8 mouse cellular contexts compared by ENCODE assay signal in genomic region chr4:121016021-121016898, GRCm38 (mm10). TPM values are rescaled to one million over a fixed set of nuclear protein-coding genes. Genes with fewer than 3 reads are reported as not detected.
DNase-seq lines count a peak whose midpoint lies in the region; ATAC-seq and TF ChIP-seq lines count a peak whose summit lies in the region.

No protein-coding gene starts in this region.

- H3K9me3 ChIP-seq in lung, postnatal 0 days (ENCODE audit: low read length), result no peaks in the 10 kb centered on the region

- no peak for TF ChIP-seq CTCF in lung, postnatal 0 days (IDR thresholded peaks at IDR 0.05)
- TF ChIP-seq CTCF in small intestine, adult 2 months (IDR thresholded peaks at IDR 0.05; ENCODE audit: extremely low read depth, insufficient read length, insufficient replicate concordance, low read depth, low read length), result no peak

- no peaks in the 10 kb centered on the region for H3K36me3 ChIP-seq in lung, postnatal 0 days (ENCODE audit: insufficient read depth, low read length)
- no peaks in the 10 kb centered on the region for H3K36me3 ChIP-seq in small intestine, adult 2 months (ENCODE audit: control insufficient read depth, insufficient read depth, low read length)

- no peak for TF ChIP-seq EP300 in lung, postnatal 0 days (IDR thresholded peaks at IDR 0.05)

- 4% methylated on average over 35 of the region's 40 CpGs for WGBS in lung, postnatal 0 days
- WGBS in small intestine, adult 2 months, result 3% methylated on average over 40 of the region's 40 CpGs

- peak overlapping the region; percentile 74 for H3K27ac ChIP-seq in lung, postnatal 0 days (ENCODE audit: low read length)
- H3K27ac ChIP-seq in small intestine, adult 2 months (ENCODE audit: insufficient read depth, low read depth, low read length), result peak overlapping the region; percentile 54

- peak overlapping the region; percentile 95 for H3K4me3 ChIP-seq in lung, postnatal 0 days (ENCODE audit: low read depth, low read length)
- peak overlapping the region; percentile 98 for H3K4me3 ChIP-seq in small intestine, adult 2 months (ENCODE audit: low read depth, low read length)

- peak; percentile 19 for DNase-seq in urinary bladder, postnatal 25 days (ENCODE audit: low spot score)
- no peak for DNase-seq in urinary bladder, adult 2 months (ENCODE audit: low spot score)
- DNase-seq in cerebellum, postnatal 10 days, result peak; percentile 68 to 71
- DNase-seq in heart, adult 9 months (ENCODE audit: low spot score in 2 of 2), result peak; percentile 9 to 37
- peak; percentile 52 for DNase-seq in kidney, postnatal 14 days
- no peak for DNase-seq in lung, postnatal 0 days (ENCODE audit: low spot score)
- DNase-seq in yolk sac, embryonic 10.5 days (ENCODE audit: low spot score), result no peak

- TF ChIP-seq POLR2A in small intestine, adult 2 months (IDR thresholded peaks at IDR 0.05; ENCODE audit: low read depth, low read length), result no peak

- H3K4me2 ChIP-seq in lung, postnatal 0 days (replicated peaks; ENCODE audit: low read depth, low read length), result peak overlapping the region; percentile 98

- no peaks in the 10 kb centered on the region for H3K27me3 ChIP-seq in lung, postnatal 0 days (replicated peaks; ENCODE audit: insufficient read depth, low read length)
- no peaks in the 10 kb centered on the region for H3K27me3 ChIP-seq in small intestine, adult 2 months (ENCODE audit: control insufficient read depth, insufficient read depth, low read length)

- H3K9ac ChIP-seq in lung, postnatal 0 days (replicated peaks; ENCODE audit: low read depth), result peak overlapping the region; percentile 78

- ATAC-seq in lung, postnatal 0 days, result no peak; the same call in 1 of the 2 replicates

- H3K4me1 ChIP-seq in lung, postnatal 0 days (ENCODE audit: insufficient read depth, low read depth, low read length), result 0 out of 2 replicates have a peak, but pooled peaks cover 4% of the 10 kb centered on the region
- H3K4me1 ChIP-seq in small intestine, adult 2 months (ENCODE audit: control insufficient read depth, insufficient read depth, insufficient read length, low read length), result peaks cover 8% of the 10 kb centered on the region; the same call in 1 of the 2 replicates

RNA-seq across cellular contexts. Expression of gene Smap2, which starts 0.8 kb away (rescaled TPM):
- 13.5 and 17.5 TPM in 2 replicates for polyA plus RNA-seq in urinary bladder, adult 2 months (2012; rRNA removed)
- polyA plus RNA-seq in lung, postnatal 0 days (2015; fragmentation: Nextera tagmentation; extraction: Ambion mirVana), result 10.8 and 12.4 TPM in 2 replicates
- polyA plus RNA-seq in small intestine, adult 2 months (2012; rRNA removed), result 12.1 and 28.1 TPM in 2 replicates

RNA-seq across cellular contexts. Expression of gene Col9a2, which starts 22.9 kb away (rescaled TPM):
- polyA plus RNA-seq in urinary bladder, adult 2 months (2012; rRNA removed), result 0.17 and 0.21 TPM in 2 replicates
- polyA plus RNA-seq in lung, postnatal 0 days (2015; fragmentation: Nextera tagmentation; extraction: Ambion mirVana), result 1.6 and 1.8 TPM in 2 replicates
- polyA plus RNA-seq in small intestine, adult 2 months (2012; rRNA removed), result 0.18 and 0.53 TPM in 2 replicates

Comparison
In these comparisons a context has a peak if more than half of its experiments do, and no peak if none do; other contexts are left out.
1. DNase-seq: peak in urinary bladder, postnatal 25 days (single experiment), cerebellum, postnatal 10 days (2 of 2), heart, adult 9 months (2 of 2) and kidney, postnatal 14 days (single experiment); none in urinary bladder, adult 2 months (single experiment), lung, postnatal 0 days (single experiment) and yolk sac, embryonic 10.5 days (single experiment).